Mouse (Mus musculus): ENCODE results near the gene Phospho1.

Phospho1 gene

DNA sequence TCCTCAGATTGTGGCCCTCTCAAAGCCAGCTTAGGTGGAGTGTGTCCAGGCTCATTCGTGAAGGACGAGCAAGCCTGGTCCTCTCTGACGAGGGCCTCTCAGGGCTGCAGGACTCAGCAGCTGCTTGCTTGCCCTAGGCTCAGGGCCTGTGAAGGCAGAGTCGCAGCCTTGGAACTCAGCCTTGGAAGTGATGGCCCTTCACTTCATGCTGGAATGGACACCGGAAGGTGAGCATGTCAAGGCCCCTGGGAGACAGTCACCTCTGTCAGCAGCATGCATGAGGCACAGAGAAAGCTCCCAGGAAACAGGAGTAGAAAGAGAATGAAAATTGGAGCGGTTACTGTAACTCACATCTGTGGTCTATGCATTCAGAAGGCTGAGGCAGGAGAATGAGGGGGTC, 12.6 kb upstream of the Phospho1 start:
- intact Hi-C loops (cut with DNase I) = no loop called here

DNA sequence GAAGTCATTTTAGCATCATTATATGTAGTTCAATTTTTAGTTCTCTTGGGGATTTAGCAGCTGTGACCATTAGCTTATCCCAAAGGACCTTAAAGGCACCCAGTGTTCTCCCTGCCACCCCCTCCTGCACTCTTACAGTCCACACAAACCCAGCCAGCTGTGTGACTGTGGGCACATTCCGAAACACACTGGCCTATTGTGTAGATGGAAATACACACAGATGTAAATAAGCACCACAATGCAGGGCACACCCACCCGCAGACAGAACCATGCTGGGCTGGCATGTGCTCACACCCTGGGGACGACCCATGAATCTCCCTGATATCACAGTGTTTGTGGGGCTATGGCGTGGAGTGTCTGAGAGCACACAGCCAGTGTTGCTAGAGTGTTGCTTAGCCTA, 12.1 kb upstream of the Phospho1 start:
- intact Hi-C loops (cut with DNase I) = no loop called here

DNA sequence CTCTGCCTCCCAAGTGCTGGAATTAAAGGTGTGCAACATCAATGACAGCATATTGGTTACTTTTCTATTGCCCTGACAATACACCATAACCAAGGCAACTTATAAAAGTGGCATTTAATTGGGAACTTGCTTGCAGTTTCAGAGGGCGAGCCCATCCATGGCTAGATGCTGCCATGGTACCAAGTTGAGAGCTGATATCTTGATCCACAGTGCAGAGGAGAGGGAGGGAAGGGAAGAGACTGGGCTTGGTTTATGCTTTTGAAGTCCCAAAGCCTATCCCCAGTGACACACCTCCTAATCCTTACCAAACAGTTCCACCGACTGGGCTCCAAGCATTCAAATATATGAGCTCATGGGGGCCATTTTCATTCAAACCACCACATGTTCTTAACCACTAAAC, 10.2 kb upstream of the Phospho1 start:
- intact Hi-C loops (cut with DNase I) = no loop called here

DNA sequence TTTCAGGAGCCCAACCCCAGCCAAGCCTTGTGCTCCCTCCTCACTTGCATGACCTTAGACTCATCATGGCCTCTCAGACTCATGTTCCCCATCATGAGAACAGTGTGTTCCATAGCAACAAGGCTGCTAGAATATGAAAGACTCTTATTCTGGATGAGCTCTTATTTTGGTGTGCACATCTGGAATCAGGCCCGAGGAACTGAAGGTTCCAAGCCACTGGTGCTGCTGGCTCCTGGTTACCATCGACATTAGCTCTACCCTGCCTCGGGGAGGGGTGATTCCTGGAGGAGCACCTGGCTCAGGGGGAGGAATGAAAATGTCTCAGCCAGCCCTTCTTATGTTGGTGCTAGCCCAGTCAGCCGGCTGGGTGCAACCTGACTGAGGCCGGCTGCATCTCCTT, 9.4 kb upstream of the Phospho1 start:
- intact Hi-C loops (cut with DNase I) = no loop called here

DNA sequence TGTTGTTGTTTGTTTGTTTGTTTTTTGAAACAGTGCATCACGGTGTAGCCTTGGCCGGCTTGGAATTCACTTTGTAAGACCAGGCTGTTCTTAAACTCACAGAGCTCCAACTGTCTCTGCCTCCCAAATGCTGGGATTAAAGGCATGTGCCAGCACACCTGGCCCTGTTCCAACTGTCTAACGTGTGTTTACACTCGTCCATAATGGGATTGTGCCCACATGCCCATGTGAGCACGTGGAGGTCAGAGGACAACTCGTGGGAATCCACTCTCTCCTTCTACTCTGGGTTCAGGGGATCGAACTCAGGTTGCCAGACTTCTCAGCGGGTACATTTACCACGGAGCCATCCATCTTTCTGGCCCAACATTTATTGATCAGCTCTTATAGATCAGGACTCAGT, 8.9 kb upstream of the Phospho1 start:
- intact Hi-C loops (cut with DNase I) = no loop called here

DNA sequence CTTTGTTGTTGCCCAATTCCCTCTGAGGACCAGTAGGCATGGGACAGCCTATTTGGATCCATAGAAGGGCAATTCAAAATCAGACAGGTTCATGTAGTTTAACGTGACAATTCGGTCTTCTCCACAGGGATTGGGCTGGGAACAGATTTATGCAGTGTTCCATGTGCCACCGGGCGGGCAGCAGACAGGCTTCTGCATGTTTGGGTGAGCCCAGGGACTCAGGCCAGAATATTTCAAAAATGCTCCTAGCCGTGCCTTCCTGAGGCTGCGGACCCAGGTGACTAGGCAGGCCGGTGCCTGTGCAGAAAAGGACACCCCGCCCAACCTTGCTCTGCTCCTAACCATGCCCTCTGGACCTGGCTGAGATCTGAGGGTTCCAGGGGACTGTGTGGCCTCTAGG, 5.2 kb upstream of the Phospho1 start:
- intact Hi-C loops (cut with DNase I) = no loop called here

DNA sequence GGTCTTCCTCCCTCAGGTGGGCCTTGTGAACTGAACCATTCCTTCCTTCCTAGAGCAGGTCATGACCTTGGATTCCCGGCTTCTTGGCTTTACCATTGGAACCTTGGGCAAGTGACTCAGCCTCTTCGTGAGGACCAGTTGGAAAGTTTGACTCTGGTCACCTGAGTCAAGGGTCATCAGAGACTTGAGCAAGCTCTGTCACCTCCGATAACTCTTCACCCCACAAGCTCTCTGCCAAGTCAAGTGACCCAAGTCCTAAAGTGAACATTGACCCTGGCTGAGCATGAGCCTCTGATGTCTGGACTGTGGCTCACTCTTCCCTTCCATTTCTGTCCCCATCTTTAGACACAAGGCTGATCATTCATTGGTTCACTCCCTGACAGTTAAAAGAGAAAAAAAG, 2.8 kb upstream of the Phospho1 start:
- intact Hi-C loops (cut with DNase I) = no loop called here

DNA sequence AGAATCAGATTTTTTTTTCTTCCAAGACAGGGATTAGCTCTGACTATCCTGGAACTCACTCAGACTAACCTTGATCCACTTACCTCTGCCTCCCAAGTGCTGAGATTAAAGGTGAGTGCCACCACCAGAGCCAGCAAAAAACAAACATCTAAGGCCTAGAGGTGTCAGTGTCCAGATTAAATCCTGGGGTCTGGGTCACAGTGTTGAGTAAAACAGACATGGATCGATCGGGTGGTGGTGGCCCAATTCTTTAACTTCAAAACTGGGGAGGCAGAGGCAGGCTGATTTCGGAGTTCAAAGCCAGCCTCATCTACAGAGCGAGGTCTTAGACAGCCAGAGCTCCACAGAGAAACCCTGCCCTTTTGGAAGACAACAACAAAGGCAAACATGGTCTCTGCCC, 1.9 kb upstream of the Phospho1 start:
- intact Hi-C loops (cut with DNase I) = no loop called here

DNA sequence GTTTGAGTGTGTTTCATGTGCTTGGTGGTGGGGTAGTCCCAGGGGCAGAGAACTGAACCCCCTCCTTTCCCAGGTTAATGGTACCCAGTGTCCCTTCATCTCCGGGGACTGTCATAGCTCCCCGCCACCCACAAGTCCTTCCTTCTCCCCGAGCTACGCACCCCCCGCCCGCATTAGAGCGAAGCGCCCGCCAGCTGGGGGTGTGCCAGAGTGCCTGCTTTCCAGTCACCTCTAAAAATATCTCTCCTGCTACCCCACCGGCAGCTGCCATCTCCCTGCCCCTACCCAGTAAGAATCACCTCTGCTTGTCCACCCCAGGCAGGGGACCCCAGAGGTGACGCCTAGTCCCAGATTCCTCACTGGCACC, 561 bp downstream of the Phospho1 start:
- intact Hi-C loops (cut with DNase I) = loop anchor here (2.0 kb wide), 1 partner anchor 54 kb away; no protein-coding TSS in a partner anchor

DNA sequence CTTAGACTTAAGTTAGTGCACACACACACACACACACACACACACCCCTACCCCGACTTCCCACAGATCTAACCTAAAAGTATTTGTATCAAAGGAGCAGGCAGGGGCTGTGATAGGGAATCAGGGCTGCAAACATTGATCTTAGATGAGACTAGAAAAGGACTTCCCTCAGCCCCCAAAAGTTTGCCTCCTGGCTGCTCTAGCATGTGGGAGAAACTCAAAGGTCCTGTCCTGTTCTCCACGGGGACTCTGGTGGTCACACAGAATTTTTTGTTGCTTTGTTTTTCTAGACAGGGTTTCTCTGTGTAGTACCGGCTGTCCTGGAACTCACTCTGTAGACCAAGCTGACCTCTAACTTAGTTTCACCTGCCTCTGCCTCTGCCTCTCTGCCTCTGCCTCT, 1.3 kb downstream of the Phospho1 start:
- intact Hi-C loops (cut with DNase I) = loop anchor here (2.0 kb wide), 1 partner anchor 55 kb away; no protein-coding TSS in a partner anchor

DNA sequence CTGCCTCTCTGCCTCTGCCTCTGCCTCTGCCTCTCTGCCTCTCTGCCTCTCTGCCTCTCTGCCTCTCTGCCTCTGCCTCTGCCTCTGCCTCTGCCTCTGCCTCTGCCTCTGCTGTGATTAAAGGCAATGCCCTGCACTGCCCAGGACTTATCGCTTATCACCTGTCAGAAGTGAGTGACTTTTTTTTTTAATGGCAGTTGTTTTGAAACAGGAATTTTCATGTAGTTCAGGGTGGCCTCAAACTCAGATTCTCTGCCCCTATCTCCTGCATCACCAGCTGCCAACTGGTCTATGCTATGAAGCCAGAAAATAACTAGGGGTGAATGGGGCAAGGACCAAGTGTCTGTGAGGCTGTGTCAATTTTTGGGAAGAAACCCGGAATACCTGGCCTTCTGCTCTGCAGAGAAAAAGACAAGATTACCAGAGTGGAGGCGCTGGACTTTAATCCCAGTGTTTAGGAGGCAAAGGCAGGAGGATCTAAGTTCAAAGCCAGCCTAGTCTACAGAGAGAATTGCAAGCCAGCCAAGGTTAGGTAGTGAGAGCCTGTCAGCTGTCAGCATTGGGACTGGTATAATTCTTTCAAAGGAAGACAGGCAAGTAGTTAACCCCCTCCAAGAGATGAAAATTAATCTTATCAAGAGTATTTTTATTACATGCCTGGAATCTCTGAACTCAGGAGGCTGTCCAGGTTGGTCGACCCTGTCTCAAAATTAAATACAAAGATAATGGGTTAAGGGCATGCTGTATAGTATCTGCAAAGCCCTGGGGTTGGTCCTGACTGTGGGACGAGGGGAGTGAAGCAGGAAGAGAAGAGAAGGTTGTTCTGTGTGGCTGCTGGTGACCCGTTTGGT, 2.2 kb downstream of the Phospho1 start:
- intact Hi-C loops (cut with DNase I) = no loop called here

DNA sequence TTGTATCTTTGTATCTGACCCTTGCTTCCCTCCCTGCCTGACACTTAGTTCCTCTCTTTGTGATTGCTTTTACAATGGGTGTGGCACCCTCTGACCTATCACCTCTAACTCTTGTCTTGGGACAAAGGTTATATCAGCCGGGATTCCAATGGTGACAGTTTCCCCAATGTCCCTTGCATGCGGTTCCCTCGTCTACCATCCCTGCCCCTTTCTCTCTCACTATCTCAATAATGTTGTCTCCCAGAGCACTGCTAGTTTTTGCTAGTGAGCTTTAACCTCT, 2.8 kb downstream of the Phospho1 start:
- intact Hi-C loops (cut with DNase I) = no loop called here

DNA sequence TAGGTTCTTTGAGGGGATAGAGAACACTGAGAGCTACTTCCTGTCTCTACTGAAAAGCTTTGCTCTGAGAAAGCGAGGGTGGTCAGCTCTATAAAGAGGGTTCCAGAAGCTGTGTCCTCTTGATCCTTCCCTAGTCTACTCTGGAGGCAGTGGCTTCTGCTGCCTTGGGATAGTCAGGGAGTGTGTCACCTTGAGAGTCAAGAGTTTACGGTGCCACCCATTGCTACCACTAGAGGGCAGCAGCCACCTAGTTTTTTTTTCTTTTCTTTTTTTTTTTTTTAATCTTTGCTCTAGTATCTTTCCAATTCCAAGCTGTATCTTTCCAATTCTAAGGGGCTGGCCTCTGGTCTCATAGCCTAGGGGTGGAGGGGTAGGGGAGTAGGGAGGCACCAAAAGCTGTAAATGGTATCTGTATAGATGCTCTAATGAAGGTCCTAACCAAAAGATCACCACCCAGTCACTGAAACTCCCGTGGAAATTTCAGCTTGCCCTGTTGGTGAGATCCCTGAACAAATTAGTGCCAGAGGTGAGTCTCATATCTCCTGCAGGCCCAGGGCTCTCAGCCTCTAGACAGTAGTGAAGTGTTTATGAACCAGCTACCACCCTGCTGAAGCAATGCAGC, 3.3 kb downstream of the Phospho1 start:
- intact Hi-C loops (cut with DNase I) = loop anchor here (2.0 kb wide), 1 partner anchor 25 kb away; no protein-coding TSS in a partner anchor

DNA sequence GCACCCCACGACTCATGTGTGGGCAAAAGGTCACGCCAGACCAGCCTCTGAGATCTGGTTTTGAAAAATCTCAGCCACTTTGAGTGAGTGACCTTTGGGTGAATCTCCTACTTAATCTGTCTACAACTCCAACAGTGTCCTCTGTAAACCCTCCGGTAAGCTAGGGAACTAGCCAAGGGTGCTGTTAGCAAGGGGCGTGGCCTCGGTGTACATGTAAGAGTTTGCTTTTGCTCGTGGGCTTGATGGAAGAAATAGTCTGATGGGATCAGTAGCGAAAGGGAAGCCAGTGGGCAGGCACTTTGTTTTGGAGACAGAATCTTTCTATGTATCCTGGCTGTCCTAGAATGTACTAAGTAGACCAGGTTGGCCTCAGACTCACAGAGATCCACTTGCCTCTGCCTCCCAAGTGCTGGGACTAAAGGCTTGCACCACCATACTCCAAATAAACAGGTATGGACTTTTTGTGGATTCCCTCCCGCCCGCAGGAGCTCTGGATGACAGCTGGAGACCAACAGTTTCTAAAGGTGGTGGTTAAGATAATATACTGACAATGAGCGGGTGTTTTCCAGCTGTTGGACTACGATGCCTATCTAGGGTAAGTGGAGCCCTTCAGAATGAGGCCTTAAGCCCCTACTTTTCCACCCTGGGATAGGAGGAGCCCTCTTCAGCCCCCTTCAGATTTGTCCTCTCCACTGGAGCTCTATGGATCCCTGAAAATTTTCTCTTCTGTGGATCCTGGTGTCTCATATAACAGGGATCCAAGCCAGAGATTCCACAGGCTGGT, 4.1 kb downstream of the Phospho1 start:
- intact Hi-C loops (cut with DNase I) = loop anchor here (2.0 kb wide), 1 partner anchor 24 kb away; no protein-coding TSS in a partner anchor

DNA sequence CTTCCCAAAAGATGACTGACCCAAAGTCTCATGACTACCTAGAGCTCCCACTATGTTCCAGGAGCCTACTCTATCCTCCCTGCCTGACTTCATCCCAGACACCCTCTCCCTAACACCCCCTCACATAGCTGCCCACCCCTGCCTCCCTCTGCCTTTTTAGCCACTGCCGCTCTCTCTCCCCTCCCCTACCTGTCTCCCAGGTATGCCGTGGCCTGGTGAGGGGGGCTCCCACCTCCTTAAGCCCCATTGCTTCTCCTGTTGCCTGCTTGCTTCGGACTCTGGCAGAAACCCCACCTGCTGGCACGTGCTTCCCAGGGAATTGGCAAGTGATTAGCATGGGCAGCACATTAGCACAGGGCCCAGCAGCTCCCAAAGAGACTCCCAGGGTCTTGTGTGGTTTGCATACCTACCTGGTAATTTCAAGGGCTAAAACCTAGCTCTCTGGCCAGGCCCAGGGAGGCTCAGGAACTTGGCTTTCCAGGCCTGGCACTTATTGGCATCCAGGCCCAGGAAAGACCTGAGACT, 5.3 kb downstream of the Phospho1 start:
- intact Hi-C loops (cut with DNase I) = loop anchor here (2.0 kb wide), 1 partner anchor 23 kb away; no protein-coding TSS in a partner anchor

DNA sequence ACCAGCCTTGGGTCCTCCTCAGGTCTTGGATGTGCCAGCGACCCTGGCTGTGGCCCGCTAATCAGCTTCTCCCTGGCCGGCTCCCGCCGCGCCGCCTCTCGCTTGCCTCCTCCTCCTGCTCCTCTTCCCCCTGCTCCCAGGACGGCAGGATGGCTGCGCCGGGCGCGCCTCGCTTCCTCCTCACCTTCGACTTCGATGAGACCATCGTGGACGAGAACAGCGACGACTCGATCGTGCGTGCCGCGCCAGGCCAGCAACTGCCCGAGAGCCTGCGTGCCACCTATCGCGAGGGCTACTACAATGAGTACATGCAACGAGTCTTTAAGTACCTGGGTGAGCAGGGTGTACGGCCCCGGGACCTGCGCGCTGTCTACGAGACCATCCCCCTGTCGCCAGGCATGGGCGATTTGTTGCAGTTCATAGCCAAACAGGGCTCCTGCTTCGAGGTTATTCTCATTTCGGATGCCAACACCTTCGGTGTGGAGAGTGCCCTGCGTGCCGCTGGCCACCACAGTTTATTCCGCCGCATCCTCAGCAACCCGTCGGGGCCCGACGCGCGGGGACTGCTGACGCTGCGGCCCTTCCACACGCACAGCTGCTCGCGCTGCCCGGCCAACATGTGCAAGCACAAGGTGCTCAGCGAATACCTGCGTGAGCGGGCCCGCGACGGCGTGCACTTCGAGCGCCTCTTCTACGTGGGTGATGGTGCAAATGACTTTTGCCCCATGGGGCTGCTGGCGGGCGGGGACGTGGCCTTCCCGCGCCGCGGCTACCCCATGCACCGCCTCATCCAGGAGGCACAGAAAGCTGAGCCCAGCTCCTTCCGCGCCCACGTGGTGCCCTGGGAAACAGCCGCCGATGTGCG, 6.3 kb downstream of the Phospho1 start:
- intact Hi-C loops (cut with DNase I) = no loop called here

DNA sequence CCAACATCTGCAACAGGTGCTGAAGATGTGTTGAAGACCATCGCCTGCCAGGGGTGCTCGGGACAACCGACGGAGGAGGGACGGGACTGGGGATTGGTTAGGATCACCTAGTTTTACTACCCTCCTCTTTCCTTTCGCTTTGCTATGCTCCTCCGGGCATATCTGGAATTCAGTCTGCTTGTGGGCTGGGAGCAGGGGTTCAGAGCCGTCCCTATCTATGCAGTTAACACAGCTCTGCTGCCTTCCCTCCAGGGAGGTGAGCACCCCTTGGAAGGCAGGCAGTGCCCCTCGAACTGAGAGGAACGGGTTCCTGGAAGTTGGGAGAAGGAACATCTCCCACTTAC, 6.9 kb downstream of the Phospho1 start:
- intact Hi-C loops (cut with DNase I) = no loop called here

DNA sequence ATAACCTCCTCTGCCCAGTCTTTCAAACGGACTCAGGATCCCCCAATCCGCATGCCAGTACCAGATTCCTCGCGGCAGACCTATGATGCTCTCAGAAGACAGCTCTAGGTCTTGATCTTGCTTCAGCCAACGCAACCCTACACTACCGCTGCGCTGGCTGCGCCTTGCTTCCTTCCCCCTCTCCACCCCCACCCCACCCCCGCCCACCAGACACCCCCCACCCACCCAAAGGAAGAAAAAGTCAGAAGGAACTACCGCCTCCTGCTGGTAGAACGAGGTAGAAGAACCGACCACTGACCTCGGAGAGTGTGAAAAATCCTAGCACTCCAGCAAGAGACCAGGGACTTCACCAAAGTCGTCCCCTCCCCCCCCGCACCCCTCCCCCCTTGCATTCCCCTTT, 7.3 kb downstream of the Phospho1 start:
- intact Hi-C loops (cut with DNase I) = no loop called here

DNA sequence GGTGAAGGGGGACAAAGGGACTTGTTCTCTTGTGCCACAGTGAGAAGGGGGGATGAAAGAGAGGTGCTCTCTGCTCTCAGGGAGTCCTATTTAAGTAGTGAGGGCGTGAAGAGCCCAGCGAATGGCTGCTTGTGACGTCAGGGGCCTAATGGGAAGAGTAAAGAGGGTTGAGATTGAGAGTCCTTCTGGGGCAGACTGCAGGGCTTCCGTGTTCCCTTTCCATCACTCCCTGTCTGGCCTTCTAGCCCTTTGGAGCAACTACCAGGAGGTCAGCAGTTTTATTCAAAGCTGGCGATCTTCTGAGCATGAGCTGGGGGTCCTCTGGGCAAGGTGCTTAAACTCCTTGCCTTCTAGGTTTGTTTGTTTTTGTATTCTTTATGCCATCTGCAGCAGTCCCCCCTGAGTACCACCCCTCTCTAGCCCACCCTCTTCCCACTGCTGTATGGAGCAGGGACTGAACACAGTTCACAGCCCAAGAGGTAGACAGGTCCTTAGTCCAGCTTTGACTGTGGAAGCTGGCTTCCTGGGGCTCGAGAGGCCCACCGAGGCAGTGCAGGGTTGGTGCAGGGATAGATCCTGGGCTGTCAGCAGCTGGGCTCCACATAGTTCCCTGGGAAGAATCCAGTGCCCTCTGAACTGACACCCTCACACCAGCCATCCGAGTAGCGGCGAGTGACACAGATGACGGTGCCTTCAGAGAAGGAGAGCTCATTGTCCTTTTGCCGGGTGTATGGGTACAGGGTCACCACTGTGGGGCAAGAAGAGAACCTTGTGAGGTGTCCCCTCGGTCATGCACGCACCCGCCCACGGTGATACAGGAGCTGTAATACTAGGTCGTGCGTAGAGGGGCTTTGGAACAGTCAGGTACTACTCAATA, 8.1 kb downstream of the Phospho1 start:
- intact Hi-C loops (cut with DNase I) = no loop called here

DNA sequence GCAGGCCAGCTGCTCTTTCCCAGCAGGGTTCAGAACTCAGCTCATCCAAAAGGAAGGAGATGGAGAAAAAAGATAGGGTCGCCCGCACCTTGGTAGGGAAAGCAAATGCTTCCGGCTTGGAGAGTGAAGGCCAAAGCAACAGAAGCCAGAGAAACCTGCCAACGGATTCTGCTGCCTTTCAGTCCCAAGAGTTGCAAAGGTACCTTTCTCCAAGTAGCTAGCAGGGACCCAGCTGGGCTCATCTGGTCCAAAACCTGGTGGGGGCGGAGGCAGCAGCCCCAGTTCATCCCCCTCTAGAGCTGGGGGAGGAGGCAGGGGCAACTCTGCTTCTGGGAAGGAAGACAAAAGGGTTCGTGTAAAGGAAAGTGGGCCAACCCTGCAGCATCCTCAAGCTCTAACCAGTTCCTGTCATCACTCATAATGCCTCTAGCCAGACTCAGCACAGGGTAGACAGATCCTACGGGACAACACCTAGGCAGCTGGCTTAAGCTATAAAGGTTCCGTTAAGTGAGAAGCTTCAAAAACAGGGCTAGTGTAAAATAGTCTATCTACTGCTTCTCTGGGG, 8.8 kb downstream of the Phospho1 start:
- intact Hi-C loops (cut with DNase I) = no loop called here
